Mouse (Mus musculus) stomach, postnatal 0 days (tissue): Measurements from ENCODE around the gene Arhgef3.

Experiments used
- CTCF ChIP-seq: IDR thresholded peaks from 2 replicates; pipeline ENCODE4 v1.5.1; 2016; ENCODE audit warnings: antibody characterized with exemption, low read depth, mild to moderate bottlenecking, moderate library complexity
- EP300 ChIP-seq: optimal IDR thresholded peaks from 2 replicates; pipeline ENCODE3; 2016; ENCODE audit warnings: antibody characterized with exemption

DNA sequence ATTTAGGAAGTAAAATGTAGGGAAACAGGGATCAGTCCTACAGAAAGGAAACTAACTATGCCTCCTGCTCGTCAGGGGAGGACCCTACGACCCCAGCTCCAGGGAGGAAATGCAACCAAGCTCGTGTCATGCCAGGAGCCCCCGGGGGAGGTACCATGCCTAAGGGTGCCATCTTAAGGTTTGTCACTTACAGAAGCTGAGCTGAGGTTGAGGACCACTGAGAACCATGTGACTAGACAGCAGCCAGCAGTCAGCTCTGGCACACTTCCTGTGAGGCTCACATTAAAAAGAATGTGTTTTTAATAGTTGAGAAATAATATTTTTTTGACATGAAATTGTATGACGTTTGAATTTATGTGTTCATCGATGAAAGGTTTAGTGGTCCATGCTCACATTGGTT lies 242.4 kb downstream of the Arhgef3 start:
- TF ChIP-seq CTCF: no peak
- TF ChIP-seq EP300: no peak
